Mouse (Mus musculus): Measurements from ENCODE around the gene March4.

DNA sequence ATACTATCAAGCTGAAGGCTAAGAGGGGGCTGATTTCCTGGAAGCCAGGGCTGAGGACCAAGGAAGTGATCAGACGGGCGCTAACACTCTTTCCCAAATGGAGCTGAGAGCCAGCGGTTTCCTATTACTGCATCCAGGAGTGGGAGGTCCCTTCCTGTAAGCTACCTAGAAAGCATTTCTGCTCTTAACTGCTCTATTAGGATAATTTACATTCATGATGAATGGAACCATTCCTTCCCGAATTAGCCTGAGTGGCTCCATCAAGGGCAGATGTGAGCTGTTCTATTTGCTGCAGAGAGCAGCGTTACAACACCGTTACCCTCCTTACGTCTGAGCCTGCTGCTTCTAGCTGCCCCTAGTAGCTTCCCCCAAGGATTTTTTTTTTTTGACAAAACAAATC lies 37.3 kb upstream of the March4 start:
- TF ChIP-seq CTCF (IDR thresholded peaks at IDR 0.05; ENCODE audit: insufficient read depth, low read depth, low read length), result no peak
- TF ChIP-seq POLR2A (IDR thresholded peaks at IDR 0.05; ENCODE audit: insufficient read depth, low read depth, low read length), result no peak

Data from olfactory bulb, adult 2 months (tissue).